Mouse (Mus musculus) midbrain, embryonic 14.5 days (tissue): ENCODE measurements around the gene Ttll11. TPM values are rescaled to one million over a fixed set of nuclear protein-coding genes. Genes with fewer than 3 reads are reported as not detected.

ENCODE experiments used
- ATAC-seq: fragments of 200-750 bp; cut with Nextera tagmentation; 2 replicates; pipeline ENCODE4 v1.8.0; 2017; ENCODE audit warnings: moderate number of reproducible peaks, moderate library complexity; ENCODE audit not compliant: low FRiP score, low TSS enrichment
- DNase-seq: peaks from one replicate; pipeline ENCODE4 v3.0.0-alpha.2; 2015
- H3K27ac ChIP-seq: fragments of 300-500 bp; sonication (generic); replicated peaks from 2 replicates; pipeline ENCODE4 v1.5.1; 2014; ENCODE audit warnings: mild to moderate bottlenecking, low read depth, low read length, moderate library complexity
- H3K27me3 ChIP-seq: fragments of 300-500 bp; sonication (generic); 2 replicates; pipeline ENCODE4 v1.6.1; 2014; ENCODE audit warnings: low read length, control low read depth, mixed read lengths; ENCODE audit not compliant: control insufficient read depth, insufficient read depth
- H3K36me3 ChIP-seq: fragments of 300-500 bp; sonication (generic); 2 replicates; pipeline ENCODE4 v1.6.1; 2014; ENCODE audit warnings: low read length, control low read depth; ENCODE audit not compliant: control insufficient read depth, insufficient read depth
- H3K4me1 ChIP-seq: fragments of 300-500 bp; sonication (generic); 2 replicates; pipeline ENCODE4 v1.6.1; 2014; ENCODE audit warnings: mild to moderate bottlenecking, antibody characterized with exemption, low read length, control low read depth; ENCODE audit not compliant: control insufficient read depth, insufficient read depth
- H3K4me2 ChIP-seq: fragments of 300-500 bp; sonication (generic); 2 replicates; pipeline ENCODE4 v1.6.1; 2014; ENCODE audit warnings: mild to moderate bottlenecking, low read length, moderate library complexity
- H3K4me3 ChIP-seq: fragments of 300-500 bp; sonication (generic); replicated peaks from 2 replicates; pipeline ENCODE4 v1.5.1; 2014; ENCODE audit warnings: low read depth, low read length
- H3K9ac ChIP-seq: fragments of 300-500 bp; sonication (generic); replicated peaks from 2 replicates; pipeline ENCODE4 v1.6.1; 2014; ENCODE audit warnings: mild to moderate bottlenecking, low read length, moderate library complexity
- H3K9me3 ChIP-seq: fragments of 300-500 bp; sonication (generic); 2 replicates; pipeline ENCODE4 v1.6.1; 2016; ENCODE audit warnings: low read length, control low read depth, mixed read lengths; ENCODE audit not compliant: control insufficient read depth
- WGBS: fragments of 180-500 bp; shearing (Covaris S2); extraction: QIAGEN DNeasy Blood & Tissue Kit; methylation state at CpG from one replicate; pipeline ENCODE4 v1.1.7; 2014; 5-methylcytosine and 5-hydroxymethylcytosine counted together
- polyA plus RNA-seq: library from polyadenylated mRNA; unstranded; fragments of >200 nt; fragmentation: Nextera tagmentation; extraction: Ambion mirVana; gene quantifications from 2 replicates; pipeline ENCODE4 v1.2.1, GENCODE M21; 2014

Ttll11 gene
- polyA plus RNA-seq, 1 experiment from 2014 or later: 5.1 TPM

DNA sequence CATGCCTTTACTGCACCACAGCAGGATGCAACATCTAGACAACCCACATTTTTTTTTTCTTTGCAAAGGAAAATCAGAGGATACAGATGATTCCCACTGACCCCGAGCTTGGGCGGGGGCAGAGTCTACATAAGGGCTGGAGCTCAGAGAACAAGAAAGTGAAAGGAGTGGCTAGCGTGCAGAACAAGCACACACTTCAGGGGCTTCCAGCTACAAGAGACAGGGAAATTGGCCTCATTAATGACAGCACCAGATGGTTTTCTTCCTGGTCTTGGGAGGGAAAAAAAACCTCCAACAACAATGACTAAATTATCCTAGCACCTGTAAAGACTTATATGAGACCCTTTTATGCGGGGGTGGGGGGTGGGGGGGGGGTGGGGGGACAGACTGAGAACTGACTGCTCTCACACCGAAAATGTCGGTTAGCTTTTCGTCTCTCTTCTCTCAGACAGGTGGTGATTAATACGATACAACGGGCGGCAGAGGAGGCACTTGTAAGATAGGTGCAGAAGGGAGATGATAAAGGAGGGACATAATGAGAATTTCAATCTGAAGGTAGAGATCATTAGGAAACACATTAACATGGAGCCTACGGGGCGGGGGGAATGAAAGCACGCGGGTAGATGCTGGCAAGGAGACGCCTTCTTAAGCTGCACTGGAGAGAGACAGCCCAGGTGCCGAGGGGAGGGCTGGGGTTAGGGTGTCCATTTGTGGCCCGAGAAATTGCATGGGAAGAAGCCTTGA lies 128.1 kb downstream of the Ttll11 start:
- Histone ChIP-seq H3K27ac (peak overlapping the region; percentile 10; the same call in 1 of the 2 replicates), H3K4me2 (peak overlapping the region; percentile 16; the same call in 1 of the 2 replicates), H3K27me3 (no peaks in the 10 kb centered on the region), H3K36me3 (no peaks in the 10 kb centered on the region), H3K4me3 (no peak overlapping the region), H3K4me1 (peaks cover 15% of the 10 kb centered on the region), H3K9ac (no peak overlapping the region), H3K9me3 (no peaks in the 10 kb centered on the region)
- no peak for ATAC-seq
- WGBS: 21% methylated on average over 17 of the region's 17 CpGs
- DNase-seq: no peak

DNA sequence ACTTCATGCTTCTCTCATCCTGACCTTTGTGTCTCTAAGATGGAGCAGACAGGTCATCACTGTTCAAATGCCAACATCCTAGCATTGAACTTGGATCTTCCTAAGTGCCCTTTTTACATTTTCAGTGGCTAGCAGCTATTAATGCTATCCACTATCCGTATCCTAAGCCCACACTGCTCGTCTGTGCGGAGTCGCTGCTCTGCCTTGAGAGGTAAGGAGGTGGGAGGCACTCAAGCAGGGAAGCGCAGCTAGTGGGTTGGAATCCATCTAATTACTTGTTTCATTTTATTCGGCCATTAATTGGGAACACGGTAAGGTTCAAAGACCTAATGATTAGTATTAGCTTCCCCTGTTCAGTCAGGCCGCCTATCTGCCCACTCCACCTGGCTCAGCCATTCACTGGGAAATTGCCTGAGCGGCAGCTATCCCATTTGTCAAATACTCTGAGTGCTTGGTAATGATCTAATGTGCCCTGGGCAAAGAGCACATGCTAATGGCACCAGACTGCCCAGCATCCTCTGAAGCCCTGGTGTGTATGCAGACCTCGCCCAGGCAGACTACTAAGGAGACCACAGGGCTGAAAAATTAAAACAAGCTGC lies 130.0 kb downstream of the Ttll11 start:
- H3K27me3 ChIP-seq: no peaks in the 10 kb centered on the region
- peaks cover 16% of the 10 kb centered on the region for H3K4me1 ChIP-seq
- no peaks in the 10 kb centered on the region for H3K36me3 ChIP-seq
- no peaks in the 10 kb centered on the region for H3K9me3 ChIP-seq
- peak; percentile 43; the same call in 1 of the 2 replicates for ATAC-seq
- H3K4me3 ChIP-seq: no peak overlapping the region
- H3K9ac ChIP-seq: no peak overlapping the region
- peak; percentile 63 for DNase-seq
- H3K27ac ChIP-seq: no peak overlapping the region
- H3K4me2 ChIP-seq: no peak overlapping the region
- 41% methylated on average over 10 of the region's 10 CpGs for WGBS

DNA sequence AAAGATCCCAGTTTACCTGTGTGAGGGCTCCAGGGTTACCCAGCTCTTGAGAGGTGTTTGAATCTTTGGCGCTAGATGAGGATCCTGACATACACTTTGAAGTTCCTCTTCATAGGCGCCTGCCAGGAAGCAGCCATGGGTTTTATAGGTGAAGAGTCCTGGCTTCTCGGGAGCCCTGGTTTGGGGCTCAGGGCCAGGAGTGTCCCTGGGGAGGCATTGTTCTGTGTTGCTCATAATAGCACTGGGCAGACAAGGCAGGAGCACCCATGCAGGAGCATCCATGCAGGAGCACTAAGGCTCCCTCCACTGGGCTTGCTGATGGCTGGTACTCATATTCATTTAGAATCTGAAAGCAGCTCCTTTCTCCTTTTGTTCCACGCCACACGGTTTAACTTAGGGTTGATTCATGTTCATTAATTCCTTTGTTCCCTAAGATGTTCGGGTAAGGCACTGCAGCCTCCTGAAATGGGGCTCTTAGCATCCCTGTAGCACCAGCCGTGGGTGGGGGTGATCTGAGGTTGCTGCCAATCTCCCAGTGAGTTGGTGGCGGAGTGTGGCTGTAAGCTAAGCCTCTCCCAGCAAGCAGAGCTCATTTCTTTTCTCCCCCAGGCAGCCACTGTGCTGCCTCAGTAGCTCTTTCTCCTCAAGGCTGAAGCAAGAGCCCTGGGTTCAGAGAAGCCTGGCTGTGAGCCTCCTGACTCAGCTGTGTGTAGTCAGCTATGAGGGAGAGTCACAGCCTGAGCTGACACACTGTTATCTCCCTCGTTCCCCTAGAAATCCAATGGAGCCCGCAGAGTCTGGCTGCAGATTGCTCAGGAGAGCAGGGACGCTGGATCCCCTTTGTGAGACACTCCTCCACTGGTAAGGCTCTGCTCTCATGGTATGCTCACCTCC lies 133.9 kb downstream of the Ttll11 start:
- Histone ChIP-seq H3K9ac (no peak overlapping the region), H3K4me3 (no peak overlapping the region), H3K27me3 (no peaks in the 10 kb centered on the region), H3K36me3 (no peaks in the 10 kb centered on the region), H3K27ac (no peak overlapping the region; the same call in 1 of the 2 replicates), H3K4me1 (peaks cover 7% of the 10 kb centered on the region), H3K9me3 (no peaks in the 10 kb centered on the region), H3K4me2 (no peak overlapping the region)
- ATAC-seq: no peak
- 27% methylated on average over 11 of the region's 11 CpGs for WGBS
- no peak for DNase-seq

DNA sequence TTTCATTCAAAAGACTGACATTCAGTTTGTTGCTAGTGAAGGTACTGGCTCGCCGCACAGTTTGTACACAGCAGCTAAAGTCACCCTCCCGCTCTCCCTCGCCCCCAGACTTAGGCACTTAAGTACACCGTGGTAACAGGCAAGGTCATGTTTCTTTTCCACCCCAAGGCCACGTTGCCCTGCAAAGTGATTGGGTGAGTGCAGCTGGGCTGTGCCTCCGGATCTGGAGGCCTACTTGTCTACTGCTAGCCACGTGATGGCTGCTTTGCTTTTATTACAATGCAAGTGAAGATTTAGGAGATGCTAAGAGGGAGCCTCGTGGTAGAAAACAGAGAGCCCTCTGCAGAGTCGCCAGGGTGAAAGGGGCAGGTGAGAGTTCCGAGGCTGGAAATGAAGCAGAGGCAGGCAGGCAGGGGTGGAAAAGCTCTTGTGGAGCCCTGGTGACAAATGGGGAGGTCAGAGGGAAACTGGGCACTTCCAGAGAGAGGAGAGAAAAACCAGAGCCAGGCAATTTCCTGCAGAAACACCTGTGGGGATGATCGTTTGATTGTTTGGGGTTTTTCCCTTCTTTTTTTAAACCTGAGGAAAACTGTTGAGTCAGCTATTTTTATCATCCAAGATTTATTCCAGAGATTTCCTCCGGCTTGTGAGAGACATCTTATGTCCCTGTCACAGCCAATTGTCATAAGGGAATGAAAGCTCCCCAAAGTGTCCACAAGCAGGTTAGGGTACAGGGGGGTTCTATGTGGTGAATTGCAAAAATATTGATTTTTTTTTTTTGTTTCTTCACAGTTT lies 135.6 kb downstream of the Ttll11 start:
- no peak overlapping the region for H3K4me3 ChIP-seq
- DNase-seq (no peak), ATAC-seq (no peak)
- H3K9ac ChIP-seq: no peak overlapping the region
- H3K27ac ChIP-seq: no peak overlapping the region
- 34% methylated on average over 13 of the region's 13 CpGs for WGBS
- peaks cover 7% of the 10 kb centered on the region for H3K4me1 ChIP-seq
- no peaks in the 10 kb centered on the region for H3K9me3 ChIP-seq
- no peaks in the 10 kb centered on the region for H3K27me3 ChIP-seq
- H3K36me3 ChIP-seq: no peaks in the 10 kb centered on the region
- no peak overlapping the region for H3K4me2 ChIP-seq

DNA sequence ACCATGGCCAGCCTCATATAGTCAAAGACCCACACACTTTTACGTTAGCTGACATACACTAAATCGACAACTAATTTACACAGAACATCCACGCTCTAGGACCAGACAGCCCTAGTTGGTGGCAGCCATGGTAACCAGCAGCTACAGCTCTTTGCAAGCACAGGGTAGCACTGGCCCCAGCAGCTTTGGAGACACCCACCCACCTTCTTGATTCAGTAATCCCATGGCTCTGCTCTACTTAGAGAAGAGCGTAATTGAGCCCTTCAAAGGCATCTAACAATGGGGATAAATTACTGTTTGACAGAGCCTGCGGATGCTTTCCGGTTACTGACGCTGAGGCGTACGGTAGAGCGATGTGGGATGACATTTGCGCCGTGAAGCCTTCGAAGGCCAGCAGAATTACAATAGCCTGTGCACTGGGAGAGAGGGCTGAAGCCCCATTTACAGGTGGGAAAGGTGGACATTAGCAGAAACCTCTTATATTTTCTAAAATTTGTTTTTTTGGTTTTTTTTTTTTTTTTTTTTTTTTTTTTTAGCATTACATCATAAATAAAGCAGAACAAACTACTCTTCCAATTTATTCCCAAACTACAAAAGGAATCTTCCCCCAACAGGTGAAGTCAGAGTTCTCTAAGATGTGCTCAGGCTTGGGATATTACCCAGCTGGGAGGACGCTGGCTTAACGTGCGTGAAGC lies 136.8 kb downstream of the Ttll11 start:
- no peaks in the 10 kb centered on the region for H3K36me3 ChIP-seq
- no peak overlapping the region for H3K4me3 ChIP-seq
- no peaks in the 10 kb centered on the region for H3K27me3 ChIP-seq
- 42% methylated on average over 16 of the region's 16 CpGs for WGBS
- DNase-seq (peak; percentile 46), ATAC-seq (no peak; the same call in 1 of the 2 replicates)
- no peak overlapping the region for H3K9ac ChIP-seq
- H3K27ac ChIP-seq: no peak overlapping the region
- H3K4me1 ChIP-seq: peaks cover 7% of the 10 kb centered on the region
- H3K9me3 ChIP-seq: no peaks in the 10 kb centered on the region
- H3K4me2 ChIP-seq: no peak overlapping the region

DNA sequence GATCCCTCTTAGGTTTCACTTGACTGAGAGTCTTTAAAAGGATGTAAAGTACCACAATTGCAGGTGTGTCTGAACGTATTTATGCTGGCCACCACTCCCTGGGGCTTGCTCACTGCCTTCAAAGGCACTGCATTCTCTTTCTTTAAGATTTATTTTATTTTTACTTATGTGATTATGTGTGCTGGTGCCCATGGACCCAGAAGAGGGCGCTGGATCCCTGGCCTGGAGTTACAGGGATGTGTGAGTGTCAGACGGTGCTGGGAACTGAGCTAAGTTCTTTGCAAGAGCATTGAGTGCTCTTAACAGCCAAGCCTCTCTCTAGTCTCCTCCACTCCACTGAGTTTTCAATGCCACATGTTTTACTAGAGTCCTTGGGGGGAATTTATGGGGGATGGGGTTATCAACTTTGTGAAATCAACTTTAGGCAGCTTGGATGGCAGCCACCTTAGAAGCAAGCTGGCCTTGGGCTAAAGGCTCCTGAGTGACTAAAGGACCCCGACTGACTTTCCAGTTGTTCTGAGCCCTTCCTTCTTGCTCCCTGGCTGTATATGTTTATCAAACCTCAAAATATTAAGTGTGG lies 137.8 kb downstream of the Ttll11 start:
- H3K4me1 ChIP-seq: peaks cover 7% of the 10 kb centered on the region
- DNase-seq (no peak), ATAC-seq (no peak)
- H3K4me2 ChIP-seq: no peak overlapping the region
- no peak overlapping the region for H3K27ac ChIP-seq
- H3K9me3 ChIP-seq: no peaks in the 10 kb centered on the region
- H3K4me3 ChIP-seq: no peak overlapping the region
- H3K27me3 ChIP-seq: no peaks in the 10 kb centered on the region
- H3K9ac ChIP-seq: no peak overlapping the region
- 64% methylated on average over 4 of the region's 4 CpGs for WGBS
- no peaks in the 10 kb centered on the region for H3K36me3 ChIP-seq

DNA sequence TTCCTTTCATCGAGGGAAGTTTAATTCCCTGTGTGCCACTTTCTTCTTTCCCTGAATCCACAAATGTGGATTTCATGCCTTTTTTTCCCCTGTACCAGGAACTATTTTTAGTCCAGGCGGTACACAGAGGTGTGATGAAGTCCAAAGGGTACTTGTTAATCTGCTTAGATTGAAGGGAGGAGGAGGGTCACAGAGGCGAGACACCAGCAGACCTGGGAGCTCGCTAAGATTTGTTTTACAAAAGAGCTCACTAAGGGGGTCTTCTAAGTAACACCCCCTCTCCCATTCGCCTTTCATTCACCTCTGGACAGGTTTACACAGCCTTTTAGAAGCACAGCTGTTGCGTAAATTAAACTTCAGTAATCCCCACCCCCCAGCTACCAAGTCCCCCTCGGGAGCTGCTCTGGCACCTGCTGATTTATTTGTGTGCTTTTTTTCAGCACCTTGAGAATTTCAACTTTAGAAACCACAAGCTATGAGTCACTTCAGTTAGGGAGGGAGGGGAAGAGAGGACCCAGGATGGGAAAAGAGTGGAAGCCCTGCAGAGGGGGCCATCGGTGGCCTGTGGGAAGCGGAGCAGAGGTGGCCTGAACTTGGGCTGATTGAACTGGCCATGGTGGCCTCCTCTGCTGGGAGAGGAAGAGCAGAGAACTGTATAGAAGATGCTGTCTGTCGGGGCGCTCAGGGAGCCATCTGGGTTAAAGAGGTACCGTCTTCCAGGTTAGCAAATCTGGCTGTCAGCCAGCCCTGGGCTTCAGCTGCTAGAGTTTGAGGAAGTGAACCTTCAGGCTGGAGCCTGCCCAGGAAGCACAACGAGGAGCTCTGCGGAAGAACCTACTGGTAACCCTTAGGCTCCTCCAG lies 138.5 kb downstream of the Ttll11 start:
- ATAC-seq: no peak
- WGBS: 19% methylated on average over 14 of the region's 14 CpGs
- H3K36me3 ChIP-seq: no peaks in the 10 kb centered on the region
- no peak overlapping the region for H3K4me2 ChIP-seq
- no peak overlapping the region for H3K27ac ChIP-seq
- no peaks in the 10 kb centered on the region for H3K9me3 ChIP-seq
- H3K4me1 ChIP-seq: peaks cover 7% of the 10 kb centered on the region
- DNase-seq: no peak
- no peak overlapping the region for H3K4me3 ChIP-seq
- no peak overlapping the region for H3K9ac ChIP-seq
- no peaks in the 10 kb centered on the region for H3K27me3 ChIP-seq
